Mouse (Mus musculus): Measurements from ENCODE around the gene Exoc6b. TPM values are rescaled to one million over a fixed set of nuclear protein-coding genes. Genes with fewer than 3 reads are reported as not detected.
A peak's percentile ranks its signal among the peaks of the same experiment; 100 is the strongest.
"Not testable (repeated sequence)": the region's sequence is repeated elsewhere in the genome, so short reads cannot be mapped to it uniquely, and the experiment has no call there.

The Exoc6b gene
- polyA plus RNA-seq, 1 experiment from 2014 or later: 6.7 TPM

DNA sequence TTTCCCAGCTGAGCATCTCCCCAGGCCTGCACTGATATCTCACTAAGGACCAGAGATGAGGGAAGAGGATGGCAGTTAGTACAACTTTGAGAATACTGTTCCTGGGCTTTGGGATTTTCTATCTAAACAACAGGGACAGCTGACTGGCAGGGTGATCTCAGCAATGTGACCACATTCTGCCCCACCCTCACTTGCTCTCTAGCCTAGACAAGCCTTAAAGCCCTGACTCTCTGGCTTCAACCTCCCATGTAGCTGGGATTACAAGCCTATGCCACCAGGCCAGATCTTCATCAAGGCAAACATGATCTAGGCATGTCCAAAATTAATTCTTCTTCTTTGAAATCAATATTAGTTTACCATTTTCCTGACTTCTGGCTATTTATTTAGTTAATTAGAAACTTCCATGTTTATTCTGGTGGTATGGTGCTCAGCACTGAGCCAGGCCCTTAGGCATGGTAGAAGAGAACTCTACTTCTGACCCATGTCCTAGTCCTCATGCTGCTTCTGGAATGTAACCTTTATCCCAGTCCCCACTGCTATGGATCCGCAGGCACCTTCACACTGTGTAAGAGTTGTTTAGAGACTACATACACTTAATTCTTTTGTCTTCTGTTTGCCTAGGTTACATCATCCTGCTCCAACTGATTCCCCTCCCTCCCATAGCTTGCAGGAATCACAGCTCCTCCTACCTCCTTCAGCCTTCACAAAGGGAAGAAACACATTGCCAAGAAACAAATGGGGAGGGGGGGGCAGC is 468.0 kb downstream of the Exoc6b start:
- no peaks in the 10 kb centered on the region for H3K36me3 ChIP-seq (ENCODE audit: control insufficient read depth, insufficient read depth)
- H3K4me1 ChIP-seq (replicated peaks; ENCODE audit: control insufficient read depth, insufficient read depth, low read length): no peaks in the 10 kb centered on the region
- H3K27me3 ChIP-seq (replicated peaks; ENCODE audit: control insufficient read depth, insufficient read depth, low read length): no peaks in the 10 kb centered on the region
- H3K9ac ChIP-seq (ENCODE audit: low read depth, low read length): no peak overlapping the region
- ATAC-seq: no peak
- WGBS: 24% methylated on average over 1 of the region's 1 CpGs
- TF ChIP-seq CTCF (IDR thresholded peaks at IDR 0.05; ENCODE audit: low read depth): no peak
- no peak overlapping the region for H3K4me3 ChIP-seq (ENCODE audit: low read depth, low read length)
- H3K4me2 ChIP-seq (replicated peaks; ENCODE audit: low read depth): no peak overlapping the region
- no peaks in the 10 kb centered on the region for H3K9me3 ChIP-seq (ENCODE audit: control insufficient read depth)
- H3K27ac ChIP-seq (ENCODE audit: low read depth, low read length): no peak overlapping the region

DNA sequence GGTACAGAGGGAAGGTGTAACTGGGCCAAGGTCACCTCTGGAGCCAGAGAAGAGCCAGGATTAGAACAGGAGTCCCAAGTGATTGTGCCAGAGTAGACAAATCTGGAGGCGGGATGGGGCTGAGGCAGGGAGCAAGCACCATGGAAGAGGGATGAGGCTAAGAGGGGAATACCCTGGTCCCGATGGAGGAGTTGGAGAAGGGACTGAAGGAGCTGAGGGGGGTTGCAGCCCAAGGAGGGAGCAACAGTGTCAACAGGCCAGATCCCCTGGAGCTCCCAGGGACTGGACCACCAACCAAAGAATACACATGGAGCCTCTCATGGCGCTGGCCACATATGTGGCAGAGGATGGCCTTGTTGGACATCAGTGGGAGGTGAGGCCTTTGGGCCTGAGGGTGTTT is 470.0 kb downstream of the Exoc6b start:
- H3K4me2 ChIP-seq (replicated peaks; ENCODE audit: low read depth); H3K9me3 ChIP-seq (ENCODE audit: control insufficient read depth); H3K27me3 ChIP-seq (replicated peaks; ENCODE audit: control insufficient read depth, insufficient read depth, low read length); ATAC-seq; H3K36me3 ChIP-seq (ENCODE audit: control insufficient read depth, insufficient read depth); H3K9ac ChIP-seq (ENCODE audit: low read depth, low read length); H3K4me1 ChIP-seq (replicated peaks; ENCODE audit: control insufficient read depth, insufficient read depth, low read length); H3K27ac ChIP-seq (ENCODE audit: low read depth, low read length); H3K4me3 ChIP-seq (ENCODE audit: low read depth, low read length): not testable (repeated sequence)
- WGBS: 86% methylated on average over 3 of the region's 3 CpGs

DNA sequence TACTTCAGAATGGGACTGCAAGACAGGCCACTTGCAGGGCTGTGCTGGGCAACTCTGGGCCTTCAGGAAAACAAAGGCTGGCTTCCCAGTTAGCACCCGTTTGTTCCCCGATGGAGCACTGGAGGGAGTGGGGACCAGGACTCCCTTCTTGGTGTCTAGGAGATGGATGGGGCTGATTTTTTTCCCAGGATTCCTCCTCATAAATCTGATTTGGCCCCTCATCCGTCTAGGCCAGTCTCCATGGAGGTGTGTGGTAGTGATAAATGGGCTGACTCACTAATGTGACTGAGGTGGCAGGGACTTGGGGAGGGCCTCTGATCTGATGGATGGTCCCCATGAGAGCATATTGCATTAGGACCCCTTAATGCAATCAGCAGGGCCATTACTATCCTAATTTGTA is 470.6 kb downstream of the Exoc6b start:
- Histone ChIP-seq H3K4me1 (replicated peaks; ENCODE audit: control insufficient read depth, insufficient read depth, low read length) (no peaks in the 10 kb centered on the region), H3K9me3 (ENCODE audit: control insufficient read depth) (no peaks in the 10 kb centered on the region)
- ATAC-seq: no peak

DNA sequence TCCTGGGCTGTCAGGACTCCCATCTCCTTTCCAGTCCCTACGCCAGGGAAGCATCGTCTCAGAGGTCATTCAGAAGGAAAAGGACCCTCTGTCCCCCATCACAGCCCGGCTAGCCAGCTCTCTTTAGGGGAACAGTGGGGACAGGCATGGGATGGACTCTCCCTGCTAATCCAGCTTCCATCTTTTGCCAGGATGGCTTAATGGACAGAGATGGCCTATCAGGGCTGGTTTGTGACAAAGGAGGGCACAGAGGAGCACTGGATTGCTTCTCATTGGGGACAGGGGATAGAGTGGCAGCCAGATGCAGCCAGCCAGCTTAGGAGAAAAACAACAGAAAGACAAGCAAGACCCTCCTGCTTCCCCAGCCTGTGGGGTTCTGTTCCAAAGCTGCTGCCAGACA is 474.7 kb downstream of the Exoc6b start:
- H3K4me2 ChIP-seq (replicated peaks; ENCODE audit: low read depth): no peak overlapping the region
- no peak overlapping the region for H3K4me3 ChIP-seq (ENCODE audit: low read depth, low read length)
- no peak for ATAC-seq
- peaks cover 6% of the 10 kb centered on the region for H3K27me3 ChIP-seq (replicated peaks; ENCODE audit: control insufficient read depth, insufficient read depth, low read length)
- 87% methylated on average over 3 of the region's 3 CpGs for WGBS
- H3K4me1 ChIP-seq (replicated peaks; ENCODE audit: control insufficient read depth, insufficient read depth, low read length): no peaks in the 10 kb centered on the region
- H3K36me3 ChIP-seq (ENCODE audit: control insufficient read depth, insufficient read depth): no peaks in the 10 kb centered on the region
- no peaks in the 10 kb centered on the region for H3K9me3 ChIP-seq (ENCODE audit: control insufficient read depth)
- no peak for TF ChIP-seq CTCF (IDR thresholded peaks at IDR 0.05; ENCODE audit: low read depth)
- no peak overlapping the region for H3K27ac ChIP-seq (ENCODE audit: low read depth, low read length)
- H3K9ac ChIP-seq (ENCODE audit: low read depth, low read length): no peak overlapping the region

More for the DNA sequence above, 470.6 kb downstream of the Exoc6b start:
- TF ChIP-seq CTCF (IDR thresholded peaks at IDR 0.05; ENCODE audit: low read depth): no peak
- H3K4me3 ChIP-seq (ENCODE audit: low read depth, low read length): no peak overlapping the region
- no peak overlapping the region for H3K27ac ChIP-seq (ENCODE audit: low read depth, low read length)
- H3K36me3 ChIP-seq (ENCODE audit: control insufficient read depth, insufficient read depth): no peaks in the 10 kb centered on the region
- no peaks in the 10 kb centered on the region for H3K27me3 ChIP-seq (replicated peaks; ENCODE audit: control insufficient read depth, insufficient read depth, low read length)
- H3K4me2 ChIP-seq (replicated peaks; ENCODE audit: low read depth): no peak overlapping the region
- 79% methylated on average over 3 of the region's 3 CpGs for WGBS
- no peak overlapping the region for H3K9ac ChIP-seq (ENCODE audit: low read depth, low read length)

DNA sequence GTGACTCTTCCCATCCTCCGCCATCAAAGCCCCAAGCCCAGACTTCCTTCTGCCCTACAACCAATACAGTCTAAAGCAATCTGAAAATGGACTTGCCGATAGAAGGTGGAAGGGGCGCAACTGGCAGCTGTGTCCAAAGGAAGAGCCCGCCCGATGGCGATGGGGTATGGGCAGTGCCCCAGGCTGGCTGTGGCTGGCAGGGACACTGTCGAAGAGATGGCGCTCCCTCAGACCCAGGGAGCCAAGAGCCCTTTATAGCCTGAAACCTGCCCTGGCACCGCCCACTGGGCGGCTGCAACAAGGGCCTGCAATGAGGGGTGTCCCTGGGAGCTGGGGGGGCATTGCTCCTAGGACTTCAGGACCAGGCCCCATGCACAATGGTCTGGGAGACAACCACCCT is 475.6 kb downstream of the Exoc6b start, which contains the start of gene Cyp26b1:
Gene Cyp26b1 (minus strand): TSS at position 216 of the 400 bp plus-strand sequence.
- no peak within 1 kb of the TSS for H3K27ac ChIP-seq (ENCODE audit: low read depth, low read length)
- no peaks in the 10 kb centered on the region for H3K9me3 ChIP-seq (ENCODE audit: control insufficient read depth)
- H3K36me3 ChIP-seq (ENCODE audit: control insufficient read depth, insufficient read depth): no peaks in the 10 kb centered on the region
- no peak within 1 kb of the TSS for H3K9ac ChIP-seq (ENCODE audit: low read depth, low read length)
- H3K27me3 ChIP-seq (replicated peaks; ENCODE audit: control insufficient read depth, insufficient read depth, low read length): peaks cover 15% of the 10 kb centered on the region
- H3K4me3 ChIP-seq (ENCODE audit: low read depth, low read length): no peak within 1 kb of the TSS
- no peak for TF ChIP-seq CTCF (IDR thresholded peaks at IDR 0.05; ENCODE audit: low read depth)
- no peak within 1 kb of the TSS for H3K4me2 ChIP-seq (replicated peaks; ENCODE audit: low read depth)
- no peak for ATAC-seq
- 89% methylated on average over 10 of the region's 10 CpGs for WGBS
- no peaks in the 10 kb centered on the region for H3K4me1 ChIP-seq (replicated peaks; ENCODE audit: control insufficient read depth, insufficient read depth, low read length)

DNA sequence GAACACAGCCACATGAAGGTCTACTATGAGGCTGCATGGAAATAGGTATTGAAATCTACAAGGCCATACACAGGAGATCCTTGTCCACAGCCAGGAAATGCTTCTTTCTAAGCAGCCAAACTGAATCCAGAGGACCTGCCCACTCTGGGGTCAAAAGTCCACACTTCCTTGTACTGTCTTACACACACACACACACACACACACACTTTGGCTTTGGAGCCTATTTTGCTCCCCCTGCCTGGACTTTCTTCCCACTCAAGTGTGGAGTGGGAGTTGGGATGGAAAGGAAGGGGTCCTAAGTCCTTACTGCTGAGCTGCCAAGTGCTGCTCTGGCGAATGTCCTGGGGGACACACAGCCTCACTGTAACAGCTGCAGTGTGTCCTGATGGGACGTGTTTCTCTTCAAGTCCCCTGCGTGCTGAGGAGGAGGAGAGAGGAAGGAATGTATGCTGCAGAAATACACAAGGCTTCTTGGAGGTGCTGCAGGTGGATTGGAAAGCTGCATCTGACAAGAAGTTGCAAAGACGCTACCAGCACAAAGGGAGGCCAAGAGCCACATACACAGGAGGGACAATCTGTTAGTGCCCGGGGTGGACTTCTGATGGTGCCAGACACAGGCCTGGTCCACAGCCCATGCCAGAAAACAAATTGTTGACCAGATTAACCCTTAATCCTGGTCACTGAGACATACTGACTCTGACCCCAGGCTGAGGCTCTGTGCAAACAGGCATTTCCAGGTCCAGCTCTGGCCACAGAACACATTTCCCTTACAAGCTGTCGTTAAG is 478.2 kb downstream of the Exoc6b start:
- Histone ChIP-seq H3K27ac (ENCODE audit: low read depth, low read length) (no peak overlapping the region), H3K27me3 (replicated peaks; ENCODE audit: control insufficient read depth, insufficient read depth, low read length) (peaks cover 40% of the 10 kb centered on the region)
- ATAC-seq: peak; percentile 9; the same call in 1 of the 2 replicates

More for the DNA sequence above, 478.2 kb downstream of the Exoc6b start:
- H3K9me3 ChIP-seq (ENCODE audit: control insufficient read depth): no peaks in the 10 kb centered on the region
- no peak for TF ChIP-seq CTCF (IDR thresholded peaks at IDR 0.05; ENCODE audit: low read depth)
- 38% methylated on average over 6 of the region's 6 CpGs for WGBS
- H3K9ac ChIP-seq (ENCODE audit: low read depth, low read length): no peak overlapping the region
- H3K4me2 ChIP-seq (replicated peaks; ENCODE audit: low read depth): no peak overlapping the region
- H3K36me3 ChIP-seq (ENCODE audit: control insufficient read depth, insufficient read depth): no peaks in the 10 kb centered on the region
- H3K4me1 ChIP-seq (replicated peaks; ENCODE audit: control insufficient read depth, insufficient read depth, low read length): peaks cover 6% of the 10 kb centered on the region; the same call in 1 of the 2 replicates
- H3K4me3 ChIP-seq (ENCODE audit: low read depth, low read length): no peak overlapping the region
